Comparison of ENCODE assay signal across 8 mouse cellular contexts in genomic region chr12:98746131-98746530, GRCm38 (mm10). TPM values are rescaled to one million over a fixed set of nuclear protein-coding genes. Genes with fewer than 3 reads are reported as not detected.
DNase-seq lines count a peak whose midpoint lies in the region; ATAC-seq lines count a peak whose summit lies in the region.

No protein-coding gene starts in this region.

- 0 out of 2 replicates have a peak overlapping the region, but pooled peaks have one; percentile 17 for H3K27ac ChIP-seq in lung, embryonic 16.5 days (ENCODE audit: low read length)
- no peak overlapping the region for H3K27ac ChIP-seq in neural tube, embryonic 15.5 days (replicated peaks)

- peak; percentile 69 to 70 for DNase-seq in B cell, adult 2 months
- DNase-seq in NIH3T3 (ENCODE audit: low read depth) = peak; percentile 77
- DNase-seq in embryo, embryonic 10.5 days (ENCODE audit: low spot score) = peak; percentile 73
- DNase-seq in heart, adult 8-10 months (ENCODE audit: low spot score) = peak; percentile 54
- peak; percentile 71 for DNase-seq in kidney, adult 18-20 months
- DNase-seq in frontal cortex, postnatal 25 days (ENCODE audit: low spot score in 2 of 2) = no peak

- H3K4me3 ChIP-seq in lung, embryonic 16.5 days (ENCODE audit: low read length) = no peak overlapping the region
- H3K4me3 ChIP-seq in neural tube, embryonic 15.5 days (replicated peaks) = no peak overlapping the region

- H3K27me3 ChIP-seq in lung, embryonic 16.5 days (ENCODE audit: control insufficient read depth, insufficient read depth, low read depth, low read length) = no peaks in the 10 kb centered on the region
- H3K27me3 ChIP-seq in neural tube, embryonic 15.5 days (replicated peaks) = no peaks in the 10 kb centered on the region

- no peaks in the 10 kb centered on the region for H3K9me3 ChIP-seq in lung, embryonic 16.5 days (ENCODE audit: control insufficient read depth, low read length)
- H3K9me3 ChIP-seq in neural tube, embryonic 15.5 days (replicated peaks) = no peaks in the 10 kb centered on the region

- ATAC-seq in lung, embryonic 16.5 days (ENCODE audit: low read depth) = peak; percentile 58
- ATAC-seq in neural tube, embryonic 15.5 days (ENCODE audit: low FRiP score) = peak; percentile 40; the same call in 1 of the 2 replicates

- H3K4me2 ChIP-seq in lung, embryonic 16.5 days (ENCODE audit: low read depth, low read length) = no peak overlapping the region
- H3K4me2 ChIP-seq in neural tube, embryonic 15.5 days = no peak overlapping the region

- H3K4me1 ChIP-seq in lung, embryonic 16.5 days (replicated peaks; ENCODE audit: control insufficient read depth, insufficient read depth, low read length) = peaks cover 18% of the 10 kb centered on the region
- H3K4me1 ChIP-seq in neural tube, embryonic 15.5 days = peaks cover 28% of the 10 kb centered on the region

- 20% methylated on average over 2 of the region's 2 CpGs for WGBS in lung, embryonic 16.5 days
- WGBS in neural tube, embryonic 15.5 days = 27% methylated on average over 2 of the region's 2 CpGs

- H3K36me3 ChIP-seq in lung, embryonic 16.5 days (ENCODE audit: control insufficient read depth, insufficient read depth, low read length) = no peaks in the 10 kb centered on the region
- no peaks in the 10 kb centered on the region for H3K36me3 ChIP-seq in neural tube, embryonic 15.5 days

- H3K9ac ChIP-seq in lung, embryonic 16.5 days (ENCODE audit: low read length) = no peak overlapping the region
- no peak overlapping the region for H3K9ac ChIP-seq in neural tube, embryonic 15.5 days (replicated peaks)

RNA-seq across cellular contexts. Expression of gene Zc3h14, which starts 0.6 kb away (rescaled TPM):
- 10 to 100 TPM; 60.1 to 63.9 (median 61.8) TPM for total RNA-seq in heart, adult 8-10 months (2022)
- polyA plus RNA-seq in lung, embryonic 16.5 days (2015; fragmentation: Nextera tagmentation; extraction: Ambion mirVana) = 113 and 120 TPM in 2 replicates
- polyA plus RNA-seq in neural tube, embryonic 15.5 days (2015; fragmentation: Nextera tagmentation; extraction: Ambion mirVana) = 96.3 and 105 TPM in 2 replicates

RNA-seq across cellular contexts. Expression of gene Ptpn21, which starts 8.9 kb away (rescaled TPM):
- total RNA-seq in heart, adult 8-10 months (2022) = 10 to 100 TPM; 26.0 to 37.7 (median 30.3) TPM
- polyA plus RNA-seq in lung, embryonic 16.5 days (2015; fragmentation: Nextera tagmentation; extraction: Ambion mirVana) = 8.4 and 9.5 TPM in 2 replicates
- 3.4 and 4.6 TPM in 2 replicates for polyA plus RNA-seq in neural tube, embryonic 15.5 days (2015; fragmentation: Nextera tagmentation; extraction: Ambion mirVana)

Comparison
In these comparisons a context has a peak if more than half of its experiments do, and no peak if none do; other contexts are left out.
1. DNase-seq: peak in B cell, adult 2 months (2 of 2), NIH3T3 (single experiment), embryo, embryonic 10.5 days (single experiment), heart, adult 8-10 months (single experiment) and kidney, adult 18-20 months (single experiment); none in frontal cortex, postnatal 25 days (0 of 2).